ENCODE assay signal across 9 mouse cellular contexts in the genomic region with DNA sequence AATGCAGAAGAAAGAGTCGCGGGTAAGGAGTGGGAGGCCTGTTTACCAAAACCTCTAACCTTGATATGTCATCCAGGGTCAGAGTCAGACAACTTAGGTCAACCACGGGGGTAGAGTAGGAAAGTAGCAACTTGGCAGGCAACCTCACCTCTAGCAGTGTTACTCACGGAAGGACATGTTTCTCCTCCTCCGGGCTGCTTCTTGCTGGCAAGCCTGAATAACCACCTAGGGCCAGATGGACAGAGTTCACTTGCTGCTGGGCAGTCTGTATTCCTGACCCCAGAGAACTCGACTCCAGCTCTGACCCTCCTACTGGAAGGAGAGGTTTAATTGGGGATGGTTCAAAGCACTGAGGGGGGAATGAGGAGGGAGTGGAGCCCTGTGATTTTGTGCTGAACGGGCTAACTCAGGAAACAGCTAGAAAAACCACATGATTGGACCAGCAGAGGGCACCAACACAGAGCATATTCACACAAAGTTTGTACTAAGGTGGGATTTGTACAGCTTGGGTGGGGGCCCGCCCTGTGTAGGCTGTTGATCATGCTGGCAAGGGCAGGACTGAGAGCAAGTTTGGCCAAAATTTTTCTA. TPM values are rescaled to one million over a fixed set of nuclear protein-coding genes. Genes with fewer than 3 reads are reported as not detected.
DNase-seq lines count a peak whose midpoint lies in the region; ATAC-seq and TF ChIP-seq lines count a peak whose summit lies in the region.
"Had no signal": no experiment of that assay in that cellular context is flagged by ENCODE, and none has a peak within 500 bp of the region (broad histone marks: within the 10 kb centered on the region; RNA-seq: fewer than 3 reads in every experiment).

No protein-coding gene starts in this region.

- no peaks in the 10 kb centered on the region for H3K27me3 ChIP-seq in kidney, embryonic 14.5 days (ENCODE audit: control insufficient read depth, insufficient read depth, low read length)

- peak; percentile 79 for ATAC-seq in frontal cortex, adult (ENCODE audit: low TSS enrichment)
- peak; percentile 60 for ATAC-seq in kidney, embryonic 14.5 days (ENCODE audit: low FRiP score, low TSS enrichment)

- H3K9ac ChIP-seq in kidney, embryonic 14.5 days (ENCODE audit: low read depth, low read length), result no peak overlapping the region
- H3K9ac ChIP-seq: midbrain, embryonic 12.5 days had no signal

- TF ChIP-seq CTCF in lung, adult 2 months (IDR thresholded peaks at IDR 0.05; ENCODE audit: insufficient read depth, low read length), result peak; percentile 43; the same call in 1 of the 2 replicates

- H3K4me2 ChIP-seq in kidney, embryonic 14.5 days (replicated peaks; ENCODE audit: low read depth, low read length), result no peak overlapping the region
- H3K4me2 ChIP-seq: midbrain, embryonic 12.5 days had no signal

- TF ChIP-seq POLR2A in lung, adult 2 months (IDR thresholded peaks at IDR 0.05; ENCODE audit: borderline replicate concordance, extremely low read depth, low read depth, low read length), result no peak

- WGBS in kidney, embryonic 14.5 days, result 14% methylated on average over 8 of the region's 8 CpGs
- 30% methylated on average over 8 of the region's 8 CpGs for WGBS in lung, adult 2 months

- H3K9me3 ChIP-seq in kidney, embryonic 14.5 days (ENCODE audit: control insufficient read depth, low read length), result no peaks in the 10 kb centered on the region
- H3K9me3 ChIP-seq: midbrain, embryonic 12.5 days had no signal

- H3K4me3 ChIP-seq in kidney, embryonic 14.5 days (ENCODE audit: low read length), result no peak overlapping the region
- H3K4me3 ChIP-seq in lung, adult 2 months (replicated peaks; ENCODE audit: extremely low read depth, low read depth, low read length), result no peak overlapping the region
- H3K4me3 ChIP-seq: midbrain, embryonic 12.5 days had no signal

- H3K27ac ChIP-seq in kidney, embryonic 14.5 days (ENCODE audit: low read depth, low read length), result no peak overlapping the region
- H3K27ac ChIP-seq: midbrain, embryonic 12.5 days had no signal

- H3K36me3 ChIP-seq in kidney, embryonic 14.5 days (ENCODE audit: control insufficient read depth, insufficient read depth, low read length), result no peaks in the 10 kb centered on the region
- H3K36me3 ChIP-seq: midbrain, embryonic 12.5 days had no signal

- H3K4me1 ChIP-seq in kidney, embryonic 14.5 days (ENCODE audit: control insufficient read depth, insufficient read depth, low read length), result no peaks in the 10 kb centered on the region
- peaks cover 2% of the 10 kb centered on the region; the same call in 1 of the 2 replicates for H3K4me1 ChIP-seq in lung, adult 2 months (ENCODE audit: control insufficient read depth, insufficient read depth, low read length)

- DNase-seq in right cerebral cortex, adult 2 months (ENCODE audit: low spot score in 2 of 2), result peak; percentile 46 to 52
- no peak for DNase-seq in right cerebral cortex, postnatal 36 days (ENCODE audit: low spot score in 2 of 2)
- peak; percentile 65 for DNase-seq in adrenal gland, adult 2 months
- DNase-seq in lung, adult 2 months, result peak; percentile 44
- DNase-seq in right cerebral cortex, postnatal 4 days, result peak; percentile 51
- DNase-seq in spleen, adult 12 weeks (ENCODE audit: low spot score), result no peak

RNA-seq across cellular contexts. Expression of gene Slc12a7, which starts 9.7 kb away (rescaled TPM):
- total RNA-seq in adrenal gland, adult 2 months (2021), result 10 to 100 TPM; 29.3 to 49.3 TPM
- 50.5 and 57.0 TPM in 2 replicates for polyA plus RNA-seq in adrenal gland, adult 2 months (2012; rRNA removed)
- 12.9 and 28.7 TPM in 2 replicates for polyA plus RNA-seq in kidney, embryonic 14.5 days (2014; fragmentation: Nextera tagmentation; extraction: Ambion mirVana)
- 60.0 and 69.9 TPM in 2 replicates for polyA plus RNA-seq in lung, adult 2 months (2012; rRNA removed)

RNA-seq across cellular contexts. Expression of gene Slc6a19, which starts 18.5 kb away (rescaled TPM):
- under 1 TPM; 0.20 to 0.48 TPM for total RNA-seq in adrenal gland, adult 2 months (2021)
- 0.09 and 0.17 TPM in 2 replicates for polyA plus RNA-seq in adrenal gland, adult 2 months (2012; rRNA removed)
- polyA plus RNA-seq in kidney, embryonic 14.5 days (2014; fragmentation: Nextera tagmentation; extraction: Ambion mirVana), result 0.53 and 0.92 TPM in 2 replicates
- 0.18 and 8.8 TPM in 2 replicates for polyA plus RNA-seq in lung, adult 2 months (2012; rRNA removed)

RNA-seq across cellular contexts. Expression of gene Slc6a18, which starts 45.4 kb away (rescaled TPM):
- not detected for total RNA-seq in adrenal gland, adult 2 months (2021)
- polyA plus RNA-seq in adrenal gland, adult 2 months (2012; rRNA removed), result not detected in 2 replicates
- 2.5 and 5.2 TPM in 2 replicates for polyA plus RNA-seq in kidney, embryonic 14.5 days (2014; fragmentation: Nextera tagmentation; extraction: Ambion mirVana)
- 0.10 TPM in 1 of 2 replicates, not detected in the other for polyA plus RNA-seq in lung, adult 2 months (2012; rRNA removed)
- polyA plus RNA-seq: midbrain, embryonic 12.5 days had no signal

Comparison
In these comparisons a context has a peak if more than half of its experiments do, and no peak if none do; other contexts are left out.
1. DNase-seq: peak in right cerebral cortex, adult 2 months (2 of 2), adrenal gland, adult 2 months (single experiment), lung, adult 2 months (single experiment) and right cerebral cortex, postnatal 4 days (single experiment); none in right cerebral cortex, postnatal 36 days (0 of 2) and spleen, adult 12 weeks (single experiment).